Mouse (Mus musculus) spleen, adult 10 weeks (tissue): ENCODE measurements around the gene Ppm1k. TPM values are rescaled to one million over a fixed set of nuclear protein-coding genes. Genes with fewer than 3 reads are reported as not detected.

ENCODE experiments used
- polyA plus RNA-seq: library from polyadenylated mRNA; stranded (reverse); fragments of 350-450 nt; fragmentation: Illumina TruSeq; extraction: RNeasy Lipid Tissue Mini Kit (QIAGEN cat#74804); gene quantifications from one replicate; pipeline ENCODE4 v1.2.3, GENCODE M21; 2015; ENCODE audit warnings: low replicate concordance; ENCODE audit not compliant: insufficient read depth

The Ppm1k gene
- 35.8 TPM for polyA plus RNA-seq

DNA sequence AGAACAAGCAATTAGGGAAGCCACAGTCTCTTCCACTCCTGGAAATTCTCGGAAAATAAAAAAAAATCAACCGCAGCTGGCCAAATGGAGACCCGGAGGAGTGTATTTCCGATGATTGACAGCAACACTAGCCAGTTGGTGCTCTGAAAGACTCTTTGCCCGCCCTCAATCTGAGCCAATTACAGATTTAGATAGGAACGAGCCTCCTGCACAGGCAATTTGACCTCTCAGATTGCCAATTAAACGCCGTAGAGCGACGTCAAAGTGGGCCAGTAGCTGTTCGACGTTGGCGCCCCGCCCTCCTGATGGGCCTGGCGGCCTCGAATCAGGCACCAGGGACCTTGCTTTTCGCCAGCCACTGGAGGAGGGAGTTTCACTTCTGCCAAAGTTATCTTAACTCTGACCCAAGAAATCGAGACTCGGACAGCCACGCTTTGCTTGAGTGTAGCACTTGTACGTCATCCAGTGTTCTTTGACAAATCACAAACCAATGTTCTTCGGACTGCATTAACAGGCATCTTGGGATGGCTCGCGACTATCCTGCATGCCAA lies at the start of gene Ppm1k:
Gene Ppm1k (minus strand): TSS at position 83 of the 551 bp plus-strand sequence.

DNA sequence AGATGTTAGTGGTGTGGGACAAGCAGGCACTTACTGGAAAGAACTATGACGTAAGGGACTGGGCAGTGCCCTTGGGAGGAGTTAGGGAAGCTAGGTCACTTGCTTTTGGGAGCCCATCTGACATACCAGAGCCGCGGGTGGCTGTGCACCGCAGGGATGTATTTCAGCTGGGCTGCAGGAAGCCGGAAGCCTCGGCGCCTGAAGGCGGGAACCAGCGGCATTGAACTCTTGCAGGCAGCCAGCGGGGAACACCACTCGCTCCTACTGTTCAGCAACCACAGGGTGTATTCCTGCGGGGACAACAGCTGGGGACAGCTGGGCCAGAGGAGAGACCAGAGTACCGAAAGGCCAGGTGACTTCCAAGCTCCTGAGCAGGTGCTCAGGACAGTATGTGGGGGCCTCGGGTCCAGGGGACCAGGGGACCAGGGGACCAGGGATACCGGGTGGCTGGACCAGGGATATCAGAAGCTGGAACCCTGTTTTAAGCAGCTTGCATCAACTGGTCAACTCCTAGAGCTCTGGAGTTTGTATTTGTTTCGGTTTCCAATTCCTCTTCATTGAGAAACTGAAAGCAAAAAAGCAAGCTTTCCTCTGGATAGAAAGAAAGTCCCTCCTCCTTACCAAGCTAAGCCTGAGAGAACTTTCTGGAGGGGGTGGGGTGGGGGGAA lies 45.7 kb upstream of the Ppm1k start, which contains the start of gene Herc6:
Gene Herc6 (plus strand): TSS at position 120 of the 668 bp plus-strand sequence.

Other genes with a start within 250 kb of the Ppm1k start
- not detected for gene Vmn1r16, start 206.0 kb downstream of the Ppm1k start, polyA plus RNA-seq
- not detected for gene Vmn1r17, start 171.7 kb downstream of the Ppm1k start, polyA plus RNA-seq
- not detected for gene Vmn1r18, start 139.7 kb downstream of the Ppm1k start, polyA plus RNA-seq
- gene Vmn1r19, start 131.7 kb downstream of the Ppm1k start, polyA plus RNA-seq: not detected
- not detected for gene Vmn1r20, start 106.5 kb downstream of the Ppm1k start, polyA plus RNA-seq
- 42.4 TPM for gene Herc6, start 45.5 kb upstream of the Ppm1k start, polyA plus RNA-seq
- 11.3 TPM for gene Pyurf, start 156.6 kb upstream of the Ppm1k start, polyA plus RNA-seq
- 14.4 TPM for gene Lancl2, start 167.1 kb upstream of the Ppm1k start, polyA plus RNA-seq